Mouse (Mus musculus) left cerebral cortex, postnatal 36 days (tissue): ENCODE data around the gene Ifrd2. TPM values are rescaled to one million over a fixed set of nuclear protein-coding genes. Genes with fewer than 3 reads are reported as not detected.

ENCODE experiments used
- DNase-seq, 2 experiments: peaks; one replicate each; pipeline ENCODE4 v3.0.0; 2021 to 2022; ENCODE audit warnings: low spot score in 2 of 2, mixed read lengths in 1 of 2
- intact Hi-C: fragments of 180-260 bp; cut with DNase I; formaldehyde crosslinking; loops from one replicate; pipeline ENCODE4 v1.15.1; 2025
- total RNA-seq, 2 experiments: library from RNA; stranded (reverse); gene quantifications; 2 replicates each; pipeline ENCODE4 v1.2.3; 2021

The Ifrd2 gene
- 10 to 100 TPM; 11.1 to 13.8 TPM for total RNA-seq

GRCm38 (mm10) chr9:107586974-107587832, at the start of gene Ifrd2:
TSS of gene Ifrd2 (plus strand) at chr9:107587642.
- intact Hi-C loops: no loop called here
- DNase-seq: peak; percentile 97 to 98

- intact Hi-C loops: no loop called here
- DNase-seq: no peak
Measured at GRCm38 (mm10) chr9:107538231-107538630, 49.2 kb upstream of the Ifrd2 start.

- DNase-seq: no peak
- intact Hi-C loops: no loop called here
Measured at GRCm38 (mm10) chr9:107538711-107539110, 48.7 kb upstream of the Ifrd2 start.

- DNase-seq: no peak
- intact Hi-C loops: no loop called here
Measured at GRCm38 (mm10) chr9:107539940-107540339, 47.5 kb upstream of the Ifrd2 start.

- no peak for DNase-seq
- intact Hi-C loops: no loop called here
Measured at GRCm38 (mm10) chr9:107540420-107540819, 47.0 kb upstream of the Ifrd2 start.

GRCm38 (mm10) chr9:107541005-107541404, 46.4 kb upstream of the Ifrd2 start:
- DNase-seq: no peak
- intact Hi-C loops: no loop called here

- peak; percentile 95 to 96 for DNase-seq
- intact Hi-C loops: no loop called here
Measured at GRCm38 (mm10) chr9:107541474-107542351, 45.7 kb upstream of the Ifrd2 start, which contains the start of the genes Cyb561d2 and Nprl2. TSS of gene Cyb561d2 (minus strand) at chr9:107542193. TSS of gene Nprl2 (plus strand) at chr9:107542226.

- intact Hi-C loops: no loop called here
- DNase-seq: no peak
Measured at GRCm38 (mm10) chr9:107542352-107542686, 45.1 kb upstream of the Ifrd2 start.

GRCm38 (mm10) chr9:107542721-107543120, 44.7 kb upstream of the Ifrd2 start:
- DNase-seq: no peak
- intact Hi-C loops: no loop called here

GRCm38 (mm10) chr9:107543299-107543698, 44.1 kb upstream of the Ifrd2 start:
- no peak for DNase-seq
- intact Hi-C loops: no loop called here

- no peak for DNase-seq
- intact Hi-C loops: no loop called here
Measured at GRCm38 (mm10) chr9:107544196-107544700, 43.2 kb upstream of the Ifrd2 start.

- no peak for DNase-seq
Measured at GRCm38 (mm10) chr9:107544729-107545128, 42.7 kb upstream of the Ifrd2 start.

GRCm38 (mm10) chr9:107545199-107545598, 42.2 kb upstream of the Ifrd2 start:
- no peak for DNase-seq
- intact Hi-C loops: no loop called here

More at GRCm38 (mm10) chr9:107544729-107545128, 42.7 kb upstream of the Ifrd2 start:
- intact Hi-C loops: no loop called here

- intact Hi-C loops: no loop called here
- peak; percentile 55 to 67 for DNase-seq
Measured at GRCm38 (mm10) chr9:107545602-107546001, 41.8 kb upstream of the Ifrd2 start.

- DNase-seq: peak; percentile 84 to 87
- intact Hi-C loops: no loop called here
Measured at GRCm38 (mm10) chr9:107547026-107547425, 40.4 kb upstream of the Ifrd2 start, which contains the start of gene Zmynd10. TSS of gene Zmynd10 (plus strand) at chr9:107547298.

GRCm38 (mm10) chr9:107547957-107548356, 39.5 kb upstream of the Ifrd2 start:
- intact Hi-C loops: no loop called here
- no peak for DNase-seq

GRCm38 (mm10) chr9:107548820-107549219, 38.6 kb upstream of the Ifrd2 start:
- DNase-seq: no peak

GRCm38 (mm10) chr9:107549297-107550074, 38.0 kb upstream of the Ifrd2 start:
- no peak for DNase-seq
- intact Hi-C loops: no loop called here

More at GRCm38 (mm10) chr9:107548820-107549219, 38.6 kb upstream of the Ifrd2 start:
- intact Hi-C loops: no loop called here

- intact Hi-C loops: no loop called here
- no peak for DNase-seq
Measured at GRCm38 (mm10) chr9:107550491-107551116, 36.8 kb upstream of the Ifrd2 start.
